Mouse (Mus musculus): ENCODE data around the gene Olfr992. TPM values are rescaled to one million over a fixed set of nuclear protein-coding genes. Genes with fewer than 3 reads are reported as not detected.
"Not testable (repeated sequence)": the region's sequence is repeated elsewhere in the genome, so short reads cannot be mapped to it uniquely, and the experiment has no call there.

Olfr992 gene
- total RNA-seq (2022): not detected

DNA sequence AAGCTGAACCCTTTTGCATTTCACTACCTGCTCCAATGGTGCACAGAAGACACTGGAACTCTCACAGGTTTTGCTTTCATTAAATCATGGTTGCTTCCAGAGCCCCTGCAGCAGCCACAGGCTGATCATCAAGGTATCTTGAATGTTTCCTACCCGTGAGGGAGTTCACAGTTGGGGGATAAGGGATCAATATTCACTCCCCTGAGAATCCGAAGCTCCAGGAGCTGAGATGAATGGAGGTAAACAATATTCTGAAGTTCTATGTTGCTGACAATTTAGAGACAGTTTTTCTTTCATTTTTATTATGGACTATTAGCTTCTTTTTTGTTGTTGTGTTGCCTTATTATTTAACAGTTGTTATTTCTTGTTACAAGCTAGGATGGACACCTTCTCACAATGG is at the start of gene Olfr992:
TSS of gene Olfr992 (minus strand) at position 101 of the 400 bp plus-strand sequence.
- no peak for DNase-seq (ENCODE audit: low spot score in 2 of 2)

DNA sequence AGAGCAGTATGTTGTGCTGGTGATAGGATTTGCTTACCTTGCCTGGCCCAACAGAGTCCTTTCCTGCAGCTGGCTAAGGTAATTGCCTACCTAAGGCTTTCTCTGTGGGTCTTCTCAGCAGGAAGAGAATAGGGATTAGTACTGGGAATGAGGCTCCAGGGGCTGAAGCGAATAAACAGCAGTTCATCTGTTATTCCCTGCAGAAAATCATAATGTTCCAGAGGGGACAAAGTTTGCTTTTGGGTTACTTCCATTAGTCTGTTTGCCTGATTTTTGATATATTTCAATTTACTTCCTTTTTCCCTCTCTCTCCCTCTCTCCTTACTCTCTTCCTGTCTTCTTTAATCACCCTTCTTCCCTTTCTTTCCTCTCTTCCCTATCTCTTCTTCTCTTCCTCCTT is 34.3 kb upstream of the Olfr992 start, which contains the start of gene Olfr995:
TSS of gene Olfr995 (minus strand) at position 101 of the 400 bp plus-strand sequence.
- DNase-seq (ENCODE audit: low spot score in 2 of 2): no peak

DNA sequence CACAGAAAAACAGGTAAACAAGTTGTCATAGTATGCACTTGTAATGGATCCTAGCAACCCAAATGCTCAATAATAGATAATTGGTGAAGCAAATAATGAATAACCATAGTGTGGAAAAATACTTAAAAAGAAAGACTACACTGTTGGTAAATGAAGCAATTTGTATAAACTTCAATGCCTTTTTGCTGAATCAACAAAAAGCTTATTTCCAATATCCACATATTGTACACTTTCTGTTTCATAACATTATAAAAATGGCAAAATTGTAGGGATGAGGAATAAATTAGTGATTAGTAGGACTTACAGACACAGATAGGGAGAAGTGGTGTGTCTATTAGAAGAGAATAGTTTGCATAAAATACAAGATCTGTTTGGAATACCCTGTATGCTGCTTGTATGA is 33.3 kb upstream of the Olfr992 start:
- DNase-seq (ENCODE audit: low spot score in 2 of 2): no peak

DNA sequence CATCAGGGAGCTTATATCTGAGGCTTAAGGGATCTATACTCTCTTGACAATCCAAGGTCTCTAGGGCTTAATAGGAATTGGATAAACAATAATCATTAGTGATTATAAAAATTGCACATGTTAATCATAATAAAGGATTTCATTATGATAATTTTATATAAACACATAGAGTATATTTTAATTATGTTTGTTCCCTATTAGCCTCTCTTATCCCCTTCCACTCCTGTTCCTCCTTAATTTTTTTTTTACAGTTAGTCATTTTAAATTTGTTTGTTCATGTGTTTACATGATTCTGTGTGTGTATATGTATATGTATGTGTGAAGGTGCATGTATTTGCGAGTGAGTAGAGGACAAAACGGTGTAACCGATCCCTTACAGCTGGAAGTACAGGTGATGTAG is 27.1 kb upstream of the Olfr992 start, which contains the start of gene Olfr994:
TSS of gene Olfr994 (minus strand) at position 101 of the 400 bp plus-strand sequence.
- DNase-seq (ENCODE audit: low spot score in 2 of 2): no peak

DNA sequence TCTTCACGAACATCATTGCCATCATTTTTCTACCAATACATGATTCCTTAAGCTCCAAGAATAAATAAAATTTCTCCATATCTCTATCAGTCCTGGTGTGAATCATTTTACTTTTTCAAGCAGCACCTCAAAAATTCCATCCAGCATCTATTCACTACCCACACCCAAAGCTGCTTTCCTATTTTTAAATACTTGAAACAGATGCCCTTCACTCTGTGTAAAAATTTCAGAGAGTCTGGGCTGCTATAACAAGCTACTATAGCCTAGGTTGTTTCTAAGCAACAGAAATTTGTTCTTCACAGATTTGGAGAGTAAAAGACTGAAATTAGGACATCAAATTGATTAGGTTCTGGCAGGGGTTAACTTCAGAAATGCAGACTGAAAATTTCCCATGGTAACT is 16.6 kb upstream of the Olfr992 start:
- DNase-seq (ENCODE audit: low spot score in 2 of 2): no peak

DNA sequence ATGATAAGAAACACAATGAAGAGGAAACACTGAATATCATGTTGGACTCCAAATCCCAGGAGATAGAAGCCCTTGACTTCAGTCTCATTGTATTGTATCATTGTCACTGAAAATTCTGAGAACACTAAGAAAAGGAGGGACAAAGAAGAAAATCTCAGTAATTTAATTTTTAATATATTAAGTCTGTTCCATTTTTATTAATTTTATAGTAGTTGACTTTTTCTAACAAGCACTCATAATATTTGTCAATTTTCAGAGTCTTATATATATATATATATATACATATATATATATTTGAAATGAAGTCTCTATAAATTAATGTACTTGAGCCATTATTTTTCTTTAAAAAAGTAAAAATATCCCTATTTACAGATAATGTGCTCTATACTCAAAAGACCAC is 5.5 kb upstream of the Olfr992 start, which contains the start of gene Olfr993:
TSS of gene Olfr993 (minus strand) at position 101 of the 400 bp plus-strand sequence.
- DNase-seq (ENCODE audit: low spot score in 2 of 2): no peak

DNA sequence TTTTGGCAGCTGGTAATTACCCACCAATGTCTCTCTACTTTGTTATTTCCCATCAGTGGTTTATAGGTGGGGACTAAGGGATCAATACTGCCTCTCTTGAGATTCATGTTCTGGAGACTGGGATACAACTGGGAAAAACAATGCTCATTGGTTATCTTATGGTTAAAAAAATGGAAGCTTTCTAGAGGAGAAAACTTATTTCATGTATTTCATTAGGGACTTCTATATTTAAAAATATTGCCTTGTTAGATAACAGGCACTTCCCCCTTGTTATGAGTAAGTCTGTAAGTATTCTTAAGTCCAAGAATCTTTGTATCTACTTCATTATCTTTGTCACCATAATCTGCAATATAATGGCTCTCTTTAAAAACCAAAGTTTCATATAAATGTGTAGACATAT is 46.1 kb downstream of the Olfr992 start, which contains the start of gene Olfr988:
TSS of gene Olfr988 (minus strand) at position 101 of the 400 bp plus-strand sequence.
- DNase-seq (ENCODE audit: low spot score in 2 of 2): not testable (repeated sequence)

Other genes with a start within 250 kb of the Olfr992 start
- under 1 TPM; 0.24 to 0.63 (median 0.31) TPM for gene Lrrc55, start 212.3 kb downstream of the Olfr992 start, total RNA-seq (2022)
- not detected for gene Olfr987, start 70.2 kb downstream of the Olfr992 start, total RNA-seq (2022)
- not detected for gene Olfr988, start 46.2 kb downstream of the Olfr992 start, total RNA-seq (2022)
- gene Olfr993, start 5.4 kb upstream of the Olfr992 start, total RNA-seq (2022): not detected
- gene Olfr994, start 27.0 kb upstream of the Olfr992 start, total RNA-seq (2022): not detected
- not detected for gene Olfr995, start 34.2 kb upstream of the Olfr992 start, total RNA-seq (2022)
- gene 4833423E24Rik, start 109.6 kb upstream of the Olfr992 start, total RNA-seq (2022): not detected
- not detected for gene Olfr996, start 169.7 kb upstream of the Olfr992 start, total RNA-seq (2022)
- not detected for gene Olfr998, start 179.5 kb upstream of the Olfr992 start, total RNA-seq (2022)
- gene Olfr1000, start 202.4 kb upstream of the Olfr992 start, total RNA-seq (2022): not detected
- gene Olfr1002, start 241.2 kb upstream of the Olfr992 start, total RNA-seq (2022): not detected